Mouse (Mus musculus): ENCODE measurements around the gene Trpm1. TPM values are rescaled to one million over a fixed set of nuclear protein-coding genes. Genes with fewer than 3 reads are reported as not detected.

Trpm1 gene
- total and polyA plus RNA-seq, 3 experiments, result 5.9 to 10.7 (median 6.1) TPM

GRCm38 (mm10) chr7:64163890-64164289, 10.3 kb downstream of the Trpm1 start:
- Histone ChIP-seq H3K4me1 (ENCODE audit: control insufficient read depth in 1 of 2, insufficient read depth in 2 of 2) (no peaks in the 10 kb centered on the region), H3K27me3 (replicated peaks) (no peaks in the 10 kb centered on the region), H3K4me3 (replicated peaks in 1 of 3; ENCODE audit: low read depth in 2 of 3, low read length in 2 of 3, poor library complexity in 1 of 3) (no peak overlapping the region), H3K9me3 (replicated peaks; ENCODE audit: low read length) (no peaks in the 10 kb centered on the region), H3K79me2 (replicated peaks; ENCODE audit: control insufficient read depth, extremely low read depth, insufficient read depth, poor library complexity, severe bottlenecking) (no peaks in the 10 kb centered on the region), H3K4me2 (ENCODE audit: insufficient read depth, low read depth, poor library complexity, severe bottlenecking) (no peak overlapping the region), H3K9ac (ENCODE audit: insufficient read depth, low read depth) (no peak overlapping the region), H3K27ac (ENCODE audit: insufficient read depth, low read depth) (no peak overlapping the region), H3K36me3 (replicated peaks in 1 of 2; ENCODE audit: control insufficient read depth in 1 of 2, insufficient read depth in 1 of 2, low read length in 1 of 2) (no peaks in the 10 kb centered on the region)
- dilution Hi-C loops (cut with MboI; ENCODE audit: extremely low pct_ligation_motif_present, extremely low pct_unique_long_range_greater_than_20kb, low sequenced_read_pairs), result no loop called here
- no peak for DNase-seq (ENCODE audit: extremely low read depth)
- in situ Hi-C loops (cut with MboI; ENCODE audit: low pct_ligation_motif_present, low pct_unique_long_range_greater_than_20kb, low sequenced_read_pairs), result loop anchor here (5.0 to 25.0 kb wide), 3 partner anchors 173 to 573 kb away; no protein-coding TSS in a partner anchor
- no peak for TF ChIP-seq TBP (conservative IDR thresholded peaks at IDR 0.05; ENCODE audit: low read depth, low read length)
- TF ChIP-seq ETS1 (conservative IDR thresholded peaks at IDR 0.05; ENCODE audit: low read depth, low read length), result no peak
- no peak for TF ChIP-seq USF2 (conservative IDR thresholded peaks at IDR 0.05; ENCODE audit: low read depth, low read length)
- no peak for TF ChIP-seq RAD21 (IDR thresholded peaks at IDR 0.05; ENCODE audit: low read depth, low read length)
- TF ChIP-seq MXI1 (IDR thresholded peaks at IDR 0.05; ENCODE audit: low read depth, low read length), result no peak
- TF ChIP-seq BHLHE40 (IDR thresholded peaks at IDR 0.05; ENCODE audit: low read depth, low read length), result no peak
- TF ChIP-seq ZMIZ1 (IDR thresholded peaks at IDR 0.05; ENCODE audit: low read depth, low read length), result no peak
- no peak for TF ChIP-seq UBTF (IDR thresholded peaks at IDR 0.05; ENCODE audit: low read depth, low read length)
- TF ChIP-seq ZNF384 (IDR thresholded peaks at IDR 0.05; ENCODE audit: low read depth, low read length), result no peak
- TF ChIP-seq JUN (IDR thresholded peaks at IDR 0.05; ENCODE audit: insufficient read depth, low read depth, low read length), result no peak
- no peak for TF ChIP-seq HCFC1 (IDR thresholded peaks at IDR 0.05; ENCODE audit: low read depth, low read length)
- no peak for TF ChIP-seq RCOR1 (conservative IDR thresholded peaks at IDR 0.05; ENCODE audit: low read depth, low read length)
- TF ChIP-seq ZC3H11A (IDR thresholded peaks at IDR 0.05; ENCODE audit: low read depth, low read length), result no peak
- TF ChIP-seq POLR2A (IDR thresholded peaks at IDR 0.05; ENCODE audit: low read depth, low read length), result no peak
- TF ChIP-seq IRF4 (IDR thresholded peaks at IDR 0.05; ENCODE audit: low read depth, low read length), result no peak
- TF ChIP-seq MAFK (IDR thresholded peaks at IDR 0.05; ENCODE audit: insufficient replicate concordance, low read length), result no peak
- TF ChIP-seq MEF2A (IDR thresholded peaks at IDR 0.05; ENCODE audit: borderline replicate concordance, low read depth, low read length), result no peak
- no peak for TF ChIP-seq CTCF (conservative IDR thresholded peaks at IDR 0.05 in 1 of 2, IDR thresholded peaks at IDR 0.05 in 1 of 2; ENCODE audit: low read depth in 2 of 2, low read length in 2 of 2)
- no peak for TF ChIP-seq USF1 (IDR thresholded peaks at IDR 0.05; ENCODE audit: low read depth, low read length)

GRCm38 (mm10) chr7:64164997-64165396, 11.4 kb downstream of the Trpm1 start:
- Histone ChIP-seq H3K9ac (ENCODE audit: insufficient read depth, low read depth) (no peak overlapping the region), H3K27ac (ENCODE audit: insufficient read depth, low read depth) (no peak overlapping the region), H3K9me3 (replicated peaks; ENCODE audit: low read length) (no peaks in the 10 kb centered on the region), H3K79me2 (replicated peaks; ENCODE audit: control insufficient read depth, extremely low read depth, insufficient read depth, poor library complexity, severe bottlenecking) (no peaks in the 10 kb centered on the region), H3K4me3 (replicated peaks in 1 of 3; ENCODE audit: low read depth in 2 of 3, low read length in 2 of 3, poor library complexity in 1 of 3) (no peak overlapping the region), H3K36me3 (replicated peaks in 1 of 2; ENCODE audit: control insufficient read depth in 1 of 2, insufficient read depth in 1 of 2, low read length in 1 of 2) (no peaks in the 10 kb centered on the region), H3K27me3 (replicated peaks) (no peaks in the 10 kb centered on the region), H3K4me1 (ENCODE audit: control insufficient read depth in 1 of 2, insufficient read depth in 2 of 2) (no peaks in the 10 kb centered on the region), H3K4me2 (ENCODE audit: insufficient read depth, low read depth, poor library complexity, severe bottlenecking) (no peak overlapping the region)
- dilution Hi-C loops (cut with MboI; ENCODE audit: extremely low pct_ligation_motif_present, extremely low pct_unique_long_range_greater_than_20kb, low sequenced_read_pairs), result no loop called here
- no peak for TF ChIP-seq SIN3A (IDR thresholded peaks at IDR 0.05; ENCODE audit: low read length)
- no peak; the same call in 1 of the 2 replicates for TF ChIP-seq NELFE (IDR thresholded peaks at IDR 0.05; ENCODE audit: low read depth, low read length)
- no peak for TF ChIP-seq MXI1 (IDR thresholded peaks at IDR 0.05; ENCODE audit: low read depth, low read length)
- TF ChIP-seq ZNF384 (IDR thresholded peaks at IDR 0.05; ENCODE audit: low read depth, low read length), result no peak
- TF ChIP-seq EP300 (IDR thresholded peaks at IDR 0.05; ENCODE audit: low read length), result no peak
- peak; percentile 81 for TF ChIP-seq SMC3 (IDR thresholded peaks at IDR 0.05; ENCODE audit: low read depth, low read length)
- no peak for TF ChIP-seq ZMIZ1 (IDR thresholded peaks at IDR 0.05; ENCODE audit: low read depth, low read length)
- peak; percentile 88 for TF ChIP-seq RAD21 (IDR thresholded peaks at IDR 0.05; ENCODE audit: low read depth, low read length)
- TF ChIP-seq HCFC1 (IDR thresholded peaks at IDR 0.05; ENCODE audit: low read depth, low read length), result no peak
- TF ChIP-seq TCF12 (IDR thresholded peaks at IDR 0.05; ENCODE audit: low read depth, low read length), result no peak
- TF ChIP-seq BHLHE40 (IDR thresholded peaks at IDR 0.05; ENCODE audit: low read depth, low read length), result no peak
- TF ChIP-seq KAT2A (IDR thresholded peaks at IDR 0.05; ENCODE audit: insufficient replicate concordance, low read length), result no peak
- peak; percentile 70 for TF ChIP-seq ZC3H11A (IDR thresholded peaks at IDR 0.05; ENCODE audit: low read depth, low read length)
- no peak for TF ChIP-seq MYC (IDR thresholded peaks at IDR 0.05; ENCODE audit: low read depth, low read length)
- no peak for TF ChIP-seq JUN (IDR thresholded peaks at IDR 0.05; ENCODE audit: insufficient read depth, low read depth, low read length)
- no peak for TF ChIP-seq IRF4 (IDR thresholded peaks at IDR 0.05; ENCODE audit: low read depth, low read length)
- TF ChIP-seq ELF1 (IDR thresholded peaks at IDR 0.05; ENCODE audit: low read depth, low read length), result no peak
- TF ChIP-seq MEF2A (IDR thresholded peaks at IDR 0.05; ENCODE audit: borderline replicate concordance, low read depth, low read length), result no peak
- TF ChIP-seq CTCF (conservative IDR thresholded peaks at IDR 0.05 in 1 of 2, IDR thresholded peaks at IDR 0.05 in 1 of 2; ENCODE audit: low read depth in 2 of 2, low read length in 2 of 2), result peak in 1 of 2 experiments; percentile 91; a peak in 2 of 4 replicates
- peak; percentile 30 for DNase-seq (ENCODE audit: extremely low read depth)
- in situ Hi-C loops (cut with MboI; ENCODE audit: low pct_ligation_motif_present, low pct_unique_long_range_greater_than_20kb, low sequenced_read_pairs), result loop anchor here (5.0 to 25.0 kb wide), 3 partner anchors 172 to 572 kb away; no protein-coding TSS in a partner anchor

All from CH12.LX (cell line).